Mouse (Mus musculus) C2C12 (cell line): ENCODE measurements around the gene Dedd. TPM values are rescaled to one million over a fixed set of nuclear protein-coding genes. Genes with fewer than 3 reads are reported as not detected.
"Not testable (repeated sequence)": the region's sequence is repeated elsewhere in the genome, so short reads cannot be mapped to it uniquely, and the experiment has no call there.

Source experiments
- H3K27me3 ChIP-seq: one replicate; pipeline ENCODE4 v1.6.1; 2011; ENCODE audit not compliant: control insufficient read depth, insufficient read depth, insufficient read length
- H3K36me3 ChIP-seq: one replicate; pipeline ENCODE4 v1.6.1; 2011; ENCODE audit not compliant: control insufficient read depth, insufficient read depth
- H3K4me3 ChIP-seq: one replicate; pipeline ENCODE4 v1.5.1; 2011; ENCODE audit warnings: mild to moderate bottlenecking, control low read depth; ENCODE audit not compliant: poor library complexity, insufficient read depth, severe bottlenecking
- H3K79me2 ChIP-seq: one replicate; pipeline ENCODE4 v1.6.1; 2011; ENCODE audit not compliant: control insufficient read depth, insufficient read depth
- H3K79me3 ChIP-seq: one replicate; pipeline ENCODE4 v1.6.1; 2011; ENCODE audit warnings: low read depth, control low read depth
- H3ac ChIP-seq: one replicate; pipeline ENCODE3; 2011; ENCODE audit warnings: low read depth; ENCODE audit not compliant: control insufficient read depth, insufficient read length
- CEBPB ChIP-seq: IDR thresholded peaks from one replicate; pipeline ENCODE4 v1.6.1; 2011; ENCODE audit warnings: low read depth, mild to moderate bottlenecking, control low read depth, moderate library complexity
- CTCF ChIP-seq: IDR thresholded peaks from one replicate; pipeline ENCODE4 v1.5.1; 2011; ENCODE audit not compliant: control insufficient read depth, insufficient read depth, insufficient read length
- FOSL1 ChIP-seq: IDR thresholded peaks from one replicate; pipeline ENCODE4 v1.8.0; 2011; ENCODE audit warnings: mild to moderate bottlenecking, low read length; ENCODE audit not compliant: poor library complexity, insufficient read depth, severe bottlenecking
- MAX ChIP-seq: IDR thresholded peaks from one replicate; pipeline ENCODE4 v1.6.1; 2011; ENCODE audit warnings: mild to moderate bottlenecking, control low read depth
- MYOD1 ChIP-seq: IDR thresholded peaks from one replicate; pipeline ENCODE4 v1.6.1; 2011; ENCODE audit warnings: low read depth; ENCODE audit not compliant: control insufficient read depth, insufficient read length
- MYOG ChIP-seq: IDR thresholded peaks from one replicate; pipeline ENCODE4 v1.6.1; 2011; ENCODE audit not compliant: control insufficient read depth, insufficient read length; ENCODE audit errors: extremely low read depth
- USF1 ChIP-seq: IDR thresholded peaks from one replicate; pipeline ENCODE4 v1.6.1; 2011; ENCODE audit warnings: low read depth, mild to moderate bottlenecking, control low read depth, moderate library complexity
- polyA plus RNA-seq: library from polyadenylated mRNA; unstranded; fragments of >200 nt; fragmentation: generic; extraction: Trizol; gene quantifications from one replicate; pipeline ENCODE4 v1.2.1, GENCODE M21; 2012; ENCODE audit warnings: missing spikeins

Gene Dedd
- polyA plus RNA-seq, 1 experiment = 44.8 TPM

DNA sequence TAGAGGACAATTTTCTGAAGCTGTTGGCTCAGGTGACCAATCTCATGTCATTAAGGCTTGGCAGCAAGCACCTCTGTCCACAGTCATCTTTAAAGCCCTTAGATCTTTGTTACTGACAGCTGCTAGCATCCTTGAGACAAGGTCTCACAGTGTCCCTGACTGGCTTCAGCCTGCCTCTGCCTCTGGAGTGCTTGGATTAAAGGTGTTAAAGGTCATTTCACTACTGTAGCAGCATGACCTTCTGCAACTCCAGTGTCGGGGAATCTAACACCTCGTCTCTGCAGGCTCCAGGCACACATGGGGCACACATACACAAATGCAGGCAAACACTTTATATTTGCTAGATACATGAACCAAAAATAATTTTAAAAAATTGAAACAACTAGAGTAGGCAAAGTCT, 3.4 kb upstream of the Dedd start:
- H3K27me3 ChIP-seq = no peaks in the 10 kb centered on the region
- H3K4me3 ChIP-seq = no peak overlapping the region
- peaks cover 65% of the 10 kb centered on the region for H3K79me2 ChIP-seq
- TF ChIP-seq MYOG = no peak
- TF ChIP-seq MAX = no peak
- TF ChIP-seq MYOD1 = no peak
- TF ChIP-seq CEBPB = no peak
- no peak for TF ChIP-seq USF1
- no peak for TF ChIP-seq CTCF
- no peak for TF ChIP-seq FOSL1
- H3K36me3 ChIP-seq = peaks cover 7% of the 10 kb centered on the region
- H3K79me3 ChIP-seq = peaks cover 38% of the 10 kb centered on the region
- no peak overlapping the region for H3ac ChIP-seq

DNA sequence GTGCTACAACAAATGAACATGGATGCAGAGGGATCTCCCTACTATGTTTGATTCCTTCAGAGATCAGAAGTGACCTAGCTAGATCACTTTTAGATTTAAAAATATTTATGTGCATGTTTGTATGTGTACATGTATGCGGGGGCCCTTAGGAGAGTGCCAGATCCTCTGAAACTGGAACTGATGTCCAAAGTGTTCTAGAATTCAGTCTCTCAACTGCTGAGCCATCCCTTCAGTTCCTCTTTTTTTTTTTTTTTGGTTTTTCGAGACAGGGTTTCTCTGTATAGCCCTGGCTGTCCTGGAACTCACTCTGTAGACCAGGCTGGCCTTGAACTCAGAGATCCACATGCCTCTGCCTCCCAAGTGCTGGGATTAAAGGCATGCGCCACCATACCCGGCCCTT, 2.4 kb upstream of the Dedd start:
- H3K79me3 ChIP-seq = peaks cover 44% of the 10 kb centered on the region
- not testable (repeated sequence) for H3ac ChIP-seq, H3K36me3 ChIP-seq, H3K27me3 ChIP-seq, H3K4me3 ChIP-seq
- H3K79me2 ChIP-seq = peaks cover 75% of the 10 kb centered on the region

DNA sequence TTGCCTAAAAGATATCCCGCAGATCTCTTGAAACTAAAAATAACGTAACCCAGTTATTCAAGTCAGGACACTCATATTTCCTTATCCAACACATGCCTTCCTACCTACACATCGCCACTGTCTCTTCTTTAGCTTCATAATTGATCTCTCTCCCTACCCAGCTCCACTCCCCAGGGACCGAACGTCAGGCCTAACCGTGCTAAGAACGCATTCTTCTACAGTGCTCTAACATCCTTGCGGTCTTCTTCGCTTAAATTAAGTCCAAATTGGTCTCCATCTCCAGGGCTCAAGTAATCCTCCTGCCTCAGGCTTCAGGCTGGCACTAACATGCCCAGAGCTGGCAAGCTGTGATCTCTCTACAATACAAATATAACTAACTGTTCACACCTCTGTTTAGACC, 701 bp upstream of the Dedd start:
- Histone ChIP-seq H3K36me3 (peaks cover 18% of the 10 kb centered on the region), H3K79me2 (peaks cover 92% of the 10 kb centered on the region), H3ac (peak overlapping the region; percentile 95), H3K4me3 (peak overlapping the region; percentile 76), H3K79me3 (peaks cover 59% of the 10 kb centered on the region), H3K27me3 (no peaks in the 10 kb centered on the region)
- TF ChIP-seq USF1 (no peak), MAX (no peak), CEBPB (no peak), MYOG (no peak), MYOD1 (no peak), FOSL1 (no peak), CTCF (no peak)

DNA sequence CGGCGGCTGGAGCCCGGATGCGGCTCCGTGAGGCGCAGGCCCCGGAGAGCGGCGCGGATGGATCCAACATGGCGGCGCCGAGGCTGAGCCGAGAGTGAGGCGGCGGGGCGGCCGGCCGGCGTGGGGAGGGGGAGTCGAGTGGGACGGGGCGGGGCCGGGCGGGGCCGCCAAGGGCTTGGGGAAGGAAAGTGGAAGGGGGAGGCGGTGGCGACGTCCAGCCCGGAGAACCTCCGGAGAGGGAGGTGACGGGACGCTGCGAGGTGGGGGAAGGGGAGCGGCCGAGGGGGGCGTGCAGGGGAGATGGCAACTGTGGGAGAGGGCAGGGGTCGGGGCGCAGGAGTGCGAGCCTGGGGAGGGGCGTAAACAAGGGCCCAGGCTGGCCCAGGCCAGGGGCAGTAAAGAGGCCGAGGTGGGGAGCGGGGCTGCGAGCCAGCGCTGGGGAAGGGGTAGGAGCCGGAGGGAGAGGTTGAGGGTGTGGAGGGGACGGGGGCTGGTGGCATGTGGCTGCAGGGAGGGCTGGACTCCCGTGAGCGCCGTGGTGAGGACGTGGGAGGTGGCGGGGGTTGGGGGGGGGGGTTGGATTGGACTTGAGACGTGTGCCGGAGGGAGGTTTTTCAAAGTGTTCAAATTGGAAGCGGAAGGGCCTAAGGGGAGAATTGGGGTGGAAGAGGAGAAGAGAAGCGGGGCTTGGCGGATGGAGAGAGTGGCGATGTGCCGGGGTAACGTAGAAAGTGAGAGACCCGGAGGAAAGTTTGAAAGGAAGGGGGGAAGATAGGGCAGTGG, 679 bp downstream of the Dedd start:
- H3K79me3 ChIP-seq = peaks cover 66% of the 10 kb centered on the region
- TF ChIP-seq USF1 (no peak), CEBPB (no peak), FOSL1 (no peak), MAX (no peak), CTCF (no peak), MYOD1 (no peak), MYOG (no peak)
- H3K27me3 ChIP-seq = no peaks in the 10 kb centered on the region
- peaks cover 21% of the 10 kb centered on the region for H3K36me3 ChIP-seq
- peak overlapping the region; percentile 76 for H3K4me3 ChIP-seq
- peak overlapping the region; percentile 95 for H3ac ChIP-seq
- H3K79me2 ChIP-seq = peaks cover 93% of the 10 kb centered on the region

DNA sequence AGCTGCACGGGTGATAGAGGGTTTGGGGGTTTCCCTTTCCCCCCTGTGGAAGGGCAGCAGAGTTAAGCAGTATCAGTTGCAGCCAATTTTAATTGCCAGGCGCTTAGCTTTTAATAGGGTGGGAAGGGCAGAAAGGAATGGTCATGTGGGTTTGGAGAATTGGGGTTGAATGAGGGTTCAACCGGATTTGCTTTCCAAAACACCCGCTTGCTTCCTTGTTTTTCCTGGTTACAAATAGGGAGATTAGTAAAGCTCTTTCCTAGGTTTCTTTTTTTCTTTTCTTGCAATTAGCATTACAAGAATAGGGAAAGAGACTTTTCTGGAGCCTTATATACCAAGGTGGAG, 1.2 kb downstream of the Dedd start:
- H3K4me3 ChIP-seq = peak overlapping the region; percentile 76
- peaks cover 93% of the 10 kb centered on the region for H3K79me2 ChIP-seq
- H3K79me3 ChIP-seq = peaks cover 68% of the 10 kb centered on the region
- H3ac ChIP-seq = peak overlapping the region; percentile 52
- peaks cover 21% of the 10 kb centered on the region for H3K36me3 ChIP-seq
- peak; percentile 34 for TF ChIP-seq USF1
- TF ChIP-seq MYOG = no peak
- no peaks in the 10 kb centered on the region for H3K27me3 ChIP-seq

DNA sequence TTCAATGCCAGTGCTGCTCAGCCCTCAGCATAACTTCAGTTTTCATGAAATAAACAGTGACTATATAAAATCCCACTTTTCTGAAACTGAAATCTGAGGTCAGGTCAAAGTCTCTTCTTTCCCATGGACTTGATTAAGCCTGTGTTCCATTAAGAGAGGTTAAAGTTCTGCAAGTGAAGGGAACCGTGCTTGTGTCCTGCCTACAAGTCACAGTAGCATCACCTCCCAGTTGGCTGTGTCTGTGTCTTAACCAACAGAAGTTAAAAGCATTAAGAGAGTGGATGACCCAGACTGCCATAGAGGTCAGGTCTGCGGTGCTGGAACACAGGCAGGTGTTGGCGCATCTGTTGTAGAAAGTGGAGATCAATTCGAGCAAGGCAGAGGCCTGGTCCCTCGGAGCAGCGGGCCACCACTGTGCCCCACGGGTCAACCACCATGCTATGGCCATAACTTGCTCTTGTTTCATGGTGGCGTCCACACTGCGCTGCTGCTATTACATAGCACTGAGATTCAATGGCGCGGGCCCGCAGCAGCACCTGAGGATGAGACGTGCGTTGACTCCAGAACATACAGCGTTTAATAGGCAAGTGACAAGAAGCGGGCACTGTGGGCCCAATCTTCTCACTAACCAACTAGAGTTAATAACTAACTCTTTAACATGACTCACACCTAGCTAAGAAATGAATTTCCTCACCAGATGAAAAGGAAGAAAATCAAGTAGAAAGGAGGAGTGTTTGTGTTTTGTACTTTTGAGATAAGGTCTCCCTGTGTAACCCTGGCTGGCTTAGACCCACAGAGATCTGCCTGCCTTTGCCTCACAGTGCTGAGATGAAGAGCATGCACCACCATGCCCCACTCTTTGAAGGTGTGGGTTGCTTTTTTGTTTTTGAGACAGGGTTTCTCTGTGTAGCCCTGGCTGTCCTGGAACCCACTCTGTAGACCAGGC, 13.6 kb downstream of the Dedd start:
- Histone ChIP-seq H3K79me2 (peaks cover 41% of the 10 kb centered on the region), H3K79me3 (peaks cover 21% of the 10 kb centered on the region), H3K4me3 (no peak overlapping the region), H3K36me3 (peaks cover 47% of the 10 kb centered on the region), H3ac (no peak overlapping the region), H3K27me3 (no peaks in the 10 kb centered on the region)
- TF ChIP-seq CTCF (no peak), MAX (no peak), MYOD1 (no peak), CEBPB (no peak), FOSL1 (no peak), MYOG (no peak), USF1 (no peak)
